Mouse (Mus musculus): ENCODE data around the gene Ei24. TPM values are rescaled to one million over a fixed set of nuclear protein-coding genes. Genes with fewer than 3 reads are reported as not detected.

Ei24 gene
- 102 and 106 TPM in 2 replicates for polyA plus RNA-seq (2015; fragmentation: Nextera tagmentation; extraction: Ambion mirVana)

DNA sequence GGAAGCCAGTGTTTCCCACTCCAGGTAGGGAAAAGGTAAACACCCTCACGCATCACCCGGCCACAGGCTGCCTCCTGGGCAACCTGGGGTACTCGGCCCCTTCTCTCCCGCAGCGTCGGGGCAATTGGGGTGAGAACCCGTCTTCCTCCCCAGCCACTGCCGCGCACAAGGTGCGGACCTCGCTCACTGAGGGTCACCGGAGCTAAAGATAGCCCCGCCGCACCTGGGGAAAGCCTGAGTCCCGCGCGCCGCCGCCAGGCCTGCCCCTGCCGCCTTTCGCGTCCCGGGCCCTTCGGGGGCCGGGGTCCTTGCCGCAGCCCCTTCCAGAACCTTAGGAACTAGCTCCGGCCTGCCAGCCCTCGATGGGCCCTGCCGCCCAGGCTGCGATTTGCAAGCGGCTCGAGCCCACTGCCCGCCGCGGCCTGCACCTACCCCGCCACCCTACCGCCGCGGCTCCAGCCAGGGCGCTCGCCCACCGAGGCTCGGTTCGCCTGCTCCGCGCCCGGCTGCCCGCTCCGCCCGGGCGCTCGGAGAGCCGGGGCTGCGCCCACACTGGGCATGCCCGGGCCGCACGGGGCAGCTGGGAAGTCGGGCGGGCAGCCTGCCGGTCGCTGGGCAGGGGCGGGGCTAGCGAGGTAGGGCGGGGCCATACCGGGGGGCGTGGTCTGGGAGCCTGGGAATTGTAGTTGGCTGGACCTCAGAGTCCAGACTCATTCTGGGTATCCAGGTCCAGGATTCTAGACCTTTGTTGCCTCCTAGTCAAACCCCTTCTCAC is at the start of gene Ei24:
Gene Ei24, minus strand, starts transcription at position 613 of the 775 bp plus-strand sequence.
- Histone ChIP-seq H3K4me1 (peaks cover 9% of the 10 kb centered on the region), H3K4me2 (peak within 1 kb of the TSS; percentile 71), H3K27me3 (no peaks in the 10 kb centered on the region), H3K27ac (peak within 1 kb of the TSS; percentile 71), H3K9me3 (no peaks in the 10 kb centered on the region), H3K9ac (peak within 1 kb of the TSS; percentile 96), H3K4me3 (peak within 1 kb of the TSS; percentile 86), H3K36me3 (no peaks in the 10 kb centered on the region)
- under 1% methylated on average over 66 of the region's 66 CpGs for WGBS
- peak; percentile 99 for ATAC-seq (ENCODE audit: borderline replicate concordance, extremely low read depth, low FRiP score, low TSS enrichment)

DNA sequence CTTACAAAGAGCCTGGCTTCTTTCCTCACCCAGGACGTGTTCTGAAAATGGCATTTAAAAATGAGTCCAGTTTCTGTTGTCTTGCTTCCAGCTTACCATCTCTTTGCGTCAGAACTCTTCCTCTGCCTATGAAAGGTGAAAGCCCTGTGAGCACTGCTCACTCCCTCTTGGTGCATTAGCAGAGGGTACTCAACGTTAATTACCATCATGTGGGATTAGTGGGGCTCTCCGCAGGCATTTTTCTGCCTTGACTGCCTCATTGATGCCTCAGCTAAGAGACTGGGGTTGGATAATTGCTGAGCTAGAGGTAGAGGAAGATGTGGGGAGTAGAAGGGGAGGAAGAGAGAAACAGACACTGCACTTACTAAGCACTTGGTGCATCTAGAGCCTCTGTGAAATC is 49.2 kb upstream of the Ei24 start:
- H3K9me3 ChIP-seq: no peaks in the 10 kb centered on the region
- ATAC-seq (ENCODE audit: borderline replicate concordance, extremely low read depth, low FRiP score, low TSS enrichment): no peak
- H3K4me2 ChIP-seq: no peak overlapping the region
- no peaks in the 10 kb centered on the region for H3K4me1 ChIP-seq
- H3K9ac ChIP-seq: no peak overlapping the region
- H3K36me3 ChIP-seq: no peaks in the 10 kb centered on the region
- H3K27ac ChIP-seq: no peak overlapping the region
- H3K4me3 ChIP-seq: no peak overlapping the region
- WGBS: 46% methylated on average over 4 of the region's 4 CpGs
- no peaks in the 10 kb centered on the region for H3K27me3 ChIP-seq

DNA sequence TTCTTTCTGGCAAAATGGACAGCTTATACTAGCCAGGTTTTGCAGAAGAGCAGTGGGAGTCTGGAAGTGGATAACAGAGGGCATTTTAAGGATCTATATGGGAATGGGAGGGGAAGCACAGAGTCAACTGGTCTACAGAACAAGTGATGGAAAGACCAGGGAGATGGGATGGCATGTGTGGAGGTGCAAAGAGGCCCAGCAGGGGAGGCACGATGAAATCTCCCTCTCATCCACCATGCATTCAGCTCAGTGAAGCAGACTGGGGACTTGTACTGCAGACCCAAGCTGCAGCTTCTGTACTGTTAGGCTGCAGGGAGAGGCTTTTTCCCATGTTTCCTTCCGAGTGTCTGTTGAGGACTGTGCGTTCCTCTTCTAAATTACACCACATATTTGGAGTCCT is 36.7 kb upstream of the Ei24 start:
- Histone ChIP-seq H3K27ac (no peak overlapping the region), H3K9ac (no peak overlapping the region), H3K4me1 (peaks cover 4% of the 10 kb centered on the region; the same call in 1 of the 2 replicates), H3K4me2 (0 out of 2 replicates have a peak overlapping the region, but pooled peaks have one; percentile 81), H3K36me3 (no peaks in the 10 kb centered on the region), H3K4me3 (no peak overlapping the region), H3K27me3 (peaks cover 28% of the 10 kb centered on the region), H3K9me3 (no peaks in the 10 kb centered on the region)
- no peak for ATAC-seq (ENCODE audit: borderline replicate concordance, extremely low read depth, low FRiP score, low TSS enrichment)
- 35% methylated on average over 3 of the region's 3 CpGs for WGBS

DNA sequence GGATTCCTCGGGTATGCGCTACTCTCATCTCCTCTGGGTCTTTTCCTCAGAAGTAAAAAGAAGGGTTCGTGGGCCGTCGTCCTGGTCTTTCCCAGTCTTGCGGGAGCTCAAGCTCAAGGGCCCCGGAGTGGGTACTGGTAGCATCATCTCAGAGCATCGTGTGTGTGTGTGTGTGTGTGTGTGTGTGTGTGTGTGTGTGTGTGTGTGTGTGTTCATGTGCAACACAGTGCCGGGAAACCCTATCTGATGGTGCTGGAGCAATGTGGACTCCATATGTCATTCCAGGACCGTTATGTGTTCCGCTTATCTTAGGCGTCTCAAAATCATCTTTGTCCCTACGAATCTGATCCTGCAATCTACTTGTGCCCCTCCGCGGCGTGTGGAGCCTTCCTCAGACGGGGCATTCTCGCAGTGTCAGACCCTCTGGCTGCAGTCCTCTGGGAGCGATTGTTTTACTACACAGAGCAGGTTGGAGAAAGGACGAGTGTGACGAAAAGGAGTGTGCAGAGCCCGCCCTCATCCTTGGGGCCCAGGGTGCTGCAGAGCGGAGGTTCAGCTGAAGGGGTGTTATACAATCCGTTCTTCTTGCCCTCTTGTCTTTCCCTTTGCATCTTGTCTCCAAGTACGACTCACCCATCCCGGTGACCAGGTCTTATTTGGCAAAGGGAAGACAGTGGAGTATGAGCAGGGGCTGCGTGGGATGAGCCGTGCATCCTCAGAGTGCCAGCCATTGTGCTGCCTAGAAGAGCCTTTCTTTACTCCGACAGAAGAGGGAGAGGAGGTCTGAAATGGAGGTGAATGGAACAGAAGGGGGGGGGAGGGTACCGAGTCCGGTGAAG is 36.1 kb upstream of the Ei24 start:
- 5% methylated on average over 31 of the region's 31 CpGs for WGBS
- Histone ChIP-seq H3K9ac (no peak overlapping the region), H3K4me2 (peak overlapping the region; percentile 81), H3K27me3 (peaks cover 28% of the 10 kb centered on the region), H3K4me1 (peaks cover 4% of the 10 kb centered on the region; the same call in 1 of the 2 replicates), H3K4me3 (peak overlapping the region; percentile 41), H3K36me3 (no peaks in the 10 kb centered on the region), H3K27ac (no peak overlapping the region), H3K9me3 (no peaks in the 10 kb centered on the region)
- peak; percentile 40; the same call in 1 of the 2 replicates for ATAC-seq (ENCODE audit: borderline replicate concordance, extremely low read depth, low FRiP score, low TSS enrichment)

DNA sequence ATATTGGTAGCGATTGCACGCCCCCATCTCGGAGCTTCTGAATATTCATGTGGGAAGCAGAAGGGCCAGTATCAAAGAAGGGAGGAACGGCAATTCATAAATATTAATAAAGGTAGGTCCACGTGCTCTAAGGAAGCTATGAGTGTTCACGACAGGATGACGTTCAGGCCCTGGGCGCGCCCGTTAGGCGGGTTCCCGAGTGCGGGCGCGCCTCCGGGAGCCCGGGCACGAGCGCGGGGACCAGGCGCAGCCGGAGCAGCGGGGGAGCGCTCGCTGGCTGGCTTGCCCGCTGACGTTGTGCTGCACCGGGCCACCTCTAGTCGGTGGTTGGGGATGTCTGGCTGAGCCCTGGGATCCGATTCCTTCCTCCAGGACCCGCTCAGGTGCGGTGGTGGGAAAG is 35.3 kb upstream of the Ei24 start:
- peak overlapping the region; percentile 81 for H3K4me2 ChIP-seq
- H3K9me3 ChIP-seq: no peaks in the 10 kb centered on the region
- ATAC-seq (ENCODE audit: borderline replicate concordance, extremely low read depth, low FRiP score, low TSS enrichment): peak; percentile 86
- WGBS: under 1% methylated on average over 32 of the region's 32 CpGs
- peaks cover 28% of the 10 kb centered on the region for H3K27me3 ChIP-seq
- H3K36me3 ChIP-seq: no peaks in the 10 kb centered on the region
- H3K4me3 ChIP-seq: peak overlapping the region; percentile 41
- H3K4me1 ChIP-seq: peaks cover 4% of the 10 kb centered on the region; the same call in 1 of the 2 replicates
- H3K9ac ChIP-seq: 0 out of 2 replicates have a peak overlapping the region, but pooled peaks have one; percentile 24
- H3K27ac ChIP-seq: no peak overlapping the region

- peaks cover 4% of the 10 kb centered on the region; the same call in 1 of the 2 replicates for H3K4me1 ChIP-seq
- no peak overlapping the region for H3K4me3 ChIP-seq
- no peak for ATAC-seq (ENCODE audit: borderline replicate concordance, extremely low read depth, low FRiP score, low TSS enrichment)
- H3K4me2 ChIP-seq: no peak overlapping the region
- no peaks in the 10 kb centered on the region for H3K36me3 ChIP-seq
- H3K27ac ChIP-seq: no peak overlapping the region
- no peak overlapping the region for H3K9ac ChIP-seq
- WGBS: 66% methylated on average over 6 of the region's 6 CpGs
- H3K9me3 ChIP-seq: no peaks in the 10 kb centered on the region
- H3K27me3 ChIP-seq: peaks cover 28% of the 10 kb centered on the region
Observed at GRCm38 (mm10) chr9:36831401-36831800, 34.2 kb upstream of the Ei24 start.

DNA sequence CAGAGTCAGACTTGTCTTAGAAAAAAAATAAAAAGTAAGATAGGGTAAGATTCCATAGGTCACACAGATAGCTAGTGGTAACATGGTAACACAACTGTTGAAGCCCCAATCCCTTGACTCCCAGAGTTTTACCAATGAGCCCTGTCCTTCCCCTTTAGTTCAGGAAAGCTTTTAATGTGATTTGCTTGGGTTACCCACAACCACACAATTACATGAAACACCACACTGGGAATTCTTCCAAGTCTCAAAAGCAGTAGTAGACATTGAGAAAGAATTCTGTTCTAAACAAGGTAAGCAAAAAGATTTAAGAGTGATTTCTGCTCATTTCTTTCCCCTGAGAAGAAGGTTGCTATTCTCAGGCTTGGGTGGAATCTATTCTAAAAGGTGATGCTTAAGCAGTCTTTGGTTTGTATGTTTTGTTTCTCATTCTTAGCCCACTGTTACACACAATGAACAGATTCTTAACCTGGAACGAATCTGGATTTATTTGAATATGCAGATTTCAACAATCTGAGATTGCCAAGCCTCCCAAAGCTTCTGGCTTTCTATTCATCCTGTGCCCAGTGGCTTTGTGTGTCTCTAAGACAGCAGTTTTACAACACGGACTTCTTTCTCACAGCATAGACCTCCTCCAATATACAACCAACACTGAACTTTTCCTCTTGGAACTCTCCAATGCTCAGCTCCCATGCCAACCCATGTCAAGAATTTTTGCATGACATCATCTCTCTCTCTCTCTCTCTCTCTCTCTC is 29.6 kb upstream of the Ei24 start:
- Histone ChIP-seq H3K4me2 (no peak overlapping the region), H3K4me1 (peaks cover under 1% of the 10 kb centered on the region), H3K4me3 (no peak overlapping the region), H3K9ac (no peak overlapping the region), H3K9me3 (no peaks in the 10 kb centered on the region), H3K27me3 (peaks cover 5% of the 10 kb centered on the region; the same call in 1 of the 2 replicates), H3K36me3 (no peaks in the 10 kb centered on the region), H3K27ac (no peak overlapping the region)
- ATAC-seq (ENCODE audit: borderline replicate concordance, extremely low read depth, low FRiP score, low TSS enrichment): no peak
- 52% methylated on average over 2 of the region's 2 CpGs for WGBS

DNA sequence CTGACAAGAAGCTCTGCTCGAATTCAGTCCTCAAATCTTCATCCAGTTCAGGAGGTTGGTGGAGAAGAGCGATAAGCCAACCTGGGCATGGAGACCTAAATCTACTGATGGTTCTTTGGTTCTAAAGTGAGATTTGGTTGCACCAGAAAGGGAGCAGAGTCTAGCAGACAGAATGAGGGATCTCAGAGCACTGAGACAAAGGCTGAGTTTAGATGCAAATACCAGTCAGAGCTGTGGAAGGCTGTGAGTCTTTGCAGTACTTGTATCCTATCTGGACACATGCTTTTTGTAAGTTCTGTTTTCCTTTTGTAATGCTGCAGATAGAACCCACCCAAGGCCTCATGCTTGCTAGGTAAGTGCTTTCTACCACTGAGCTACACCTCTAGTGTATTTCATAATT is 24.8 kb upstream of the Ei24 start:
- Histone ChIP-seq H3K4me2 (no peak overlapping the region), H3K27ac (no peak overlapping the region), H3K4me3 (no peak overlapping the region), H3K36me3 (no peaks in the 10 kb centered on the region), H3K4me1 (peaks cover 7% of the 10 kb centered on the region), H3K27me3 (no peaks in the 10 kb centered on the region), H3K9me3 (no peaks in the 10 kb centered on the region), H3K9ac (no peak overlapping the region)
- ATAC-seq (ENCODE audit: borderline replicate concordance, extremely low read depth, low FRiP score, low TSS enrichment): no peak
- 36% methylated on average over 2 of the region's 2 CpGs for WGBS

DNA sequence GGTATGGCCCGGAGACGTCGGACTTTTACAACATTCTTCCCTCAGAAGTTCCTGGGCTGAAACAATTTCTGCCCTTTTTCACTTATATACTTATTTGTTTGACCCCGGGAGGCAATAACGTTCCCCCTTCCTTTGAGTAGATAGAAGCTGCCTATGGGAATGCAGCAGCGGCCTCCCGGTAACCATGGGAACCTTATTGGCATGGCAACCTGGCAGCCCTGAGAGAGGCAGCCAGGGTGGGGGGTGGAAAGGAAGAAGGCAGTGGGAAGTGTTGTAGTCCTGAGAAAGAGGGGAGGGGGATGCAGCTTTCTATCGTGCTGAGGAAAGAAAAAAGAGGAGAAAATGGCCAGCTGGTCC is 24.4 kb upstream of the Ei24 start, which contains the start of gene Fez1:
Gene Fez1, plus strand, starts transcription at position 221 of the 357 bp plus-strand sequence.
- H3K36me3 ChIP-seq: no peaks in the 10 kb centered on the region
- peaks cover 7% of the 10 kb centered on the region for H3K4me1 ChIP-seq
- no peaks in the 10 kb centered on the region for H3K9me3 ChIP-seq
- no peak for ATAC-seq (ENCODE audit: borderline replicate concordance, extremely low read depth, low FRiP score, low TSS enrichment)
- WGBS: 4% methylated on average over 8 of the region's 8 CpGs
- H3K4me3 ChIP-seq: no peak within 1 kb of the TSS
- peak within 1 kb of the TSS; percentile 35 for H3K4me2 ChIP-seq
- no peak within 1 kb of the TSS for H3K27ac ChIP-seq
- no peaks in the 10 kb centered on the region for H3K27me3 ChIP-seq
- no peak within 1 kb of the TSS for H3K9ac ChIP-seq

GRCm38 (mm10) chr9:36820969-36821643 is 23.9 kb upstream of the Ei24 start:
- no peak for ATAC-seq (ENCODE audit: borderline replicate concordance, extremely low read depth, low FRiP score, low TSS enrichment)
- WGBS: 41% methylated on average over 9 of the region's 9 CpGs
- no peak overlapping the region for H3K9ac ChIP-seq
- no peaks in the 10 kb centered on the region for H3K9me3 ChIP-seq
- H3K27ac ChIP-seq: no peak overlapping the region
- peaks cover 7% of the 10 kb centered on the region for H3K4me1 ChIP-seq
- no peaks in the 10 kb centered on the region for H3K27me3 ChIP-seq
- peak overlapping the region; percentile 35 for H3K4me2 ChIP-seq
- H3K36me3 ChIP-seq: no peaks in the 10 kb centered on the region
- no peak overlapping the region for H3K4me3 ChIP-seq

DNA sequence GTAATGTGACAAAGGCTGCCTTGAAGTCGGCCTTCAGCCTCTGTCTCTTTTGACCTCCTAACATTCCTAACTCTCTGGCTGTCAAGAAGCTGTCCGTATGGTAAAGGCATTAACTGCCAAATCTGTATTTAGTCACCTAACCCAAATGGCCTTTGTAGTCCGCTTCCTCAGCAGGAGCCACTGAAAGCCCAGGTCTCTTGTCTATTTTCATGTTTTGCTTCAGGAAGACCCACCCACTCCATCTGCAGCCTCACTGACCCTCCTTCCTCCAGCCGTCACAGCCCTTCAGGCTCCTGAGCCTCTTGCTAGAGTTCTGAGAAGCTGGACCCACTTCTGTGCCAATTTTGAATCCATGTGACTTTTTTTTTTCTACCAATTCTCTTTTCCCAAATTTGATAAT is 21.7 kb upstream of the Ei24 start:
- Histone ChIP-seq H3K27ac (no peak overlapping the region), H3K4me2 (no peak overlapping the region), H3K9me3 (no peaks in the 10 kb centered on the region), H3K4me1 (peaks cover 7% of the 10 kb centered on the region), H3K36me3 (no peaks in the 10 kb centered on the region), H3K27me3 (no peaks in the 10 kb centered on the region), H3K4me3 (no peak overlapping the region), H3K9ac (no peak overlapping the region)
- WGBS: 40% methylated on average over 4 of the region's 4 CpGs
- ATAC-seq (ENCODE audit: borderline replicate concordance, extremely low read depth, low FRiP score, low TSS enrichment): no peak

Data from lung, embryonic 15.5 days (tissue).